Comparison of ENCODE assay signal across 9 mouse cellular contexts in the genomic region with DNA sequence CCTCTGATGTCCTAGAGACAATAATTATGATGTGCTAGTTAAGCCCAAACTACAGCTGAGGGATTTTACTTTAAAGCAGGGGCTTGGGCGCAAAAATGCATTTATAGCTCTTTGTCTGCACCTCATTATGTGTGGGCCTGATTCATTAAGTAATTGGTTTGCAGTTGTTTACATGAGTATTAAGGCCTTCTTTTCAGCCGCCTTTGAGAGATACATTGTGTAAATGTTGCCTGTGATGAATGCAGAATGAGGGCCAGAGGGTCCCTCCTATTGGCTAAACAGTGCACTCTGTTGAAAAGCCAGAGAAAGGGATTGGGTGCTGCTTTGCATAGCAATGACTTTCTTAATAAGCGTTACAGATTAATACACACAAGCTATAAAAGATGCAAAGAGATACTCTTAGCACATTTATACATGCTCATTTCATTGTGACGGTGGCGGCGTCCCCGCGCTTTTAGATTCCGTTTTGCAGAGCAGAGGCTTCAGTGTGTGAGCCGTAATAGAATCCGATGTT. TPM values are rescaled to one million over a fixed set of nuclear protein-coding genes. Genes with fewer than 3 reads are reported as not detected.
DNase-seq lines count a peak whose midpoint lies in the region; ATAC-seq and TF ChIP-seq lines count a peak whose summit lies in the region.
"Had no signal": no experiment of that assay in that cellular context is flagged by ENCODE, and none has a peak within 500 bp of the region (broad histone marks: within the 10 kb centered on the region; RNA-seq: fewer than 3 reads in every experiment).

No protein-coding gene starts in this region.

- TF ChIP-seq CTCF in kidney, adult 2 months (conservative IDR thresholded peaks at IDR 0.05; ENCODE audit: insufficient read depth, insufficient read length, low read depth, low read length), result no peak

- H3K4me1 ChIP-seq in kidney, embryonic 16.5 days (ENCODE audit: insufficient read depth, low read length), result peaks cover 8% of the 10 kb centered on the region
- H3K4me1 ChIP-seq in kidney, adult 2 months (ENCODE audit: control insufficient read depth, insufficient read depth, low read length), result no peaks in the 10 kb centered on the region; the same call in 1 of the 2 replicates
- no peaks in the 10 kb centered on the region for H3K4me1 ChIP-seq in embryonic facial prominence, embryonic 14.5 days (ENCODE audit: control insufficient read depth, insufficient read depth, low read length)
- no peaks in the 10 kb centered on the region for H3K4me1 ChIP-seq in intestine, embryonic 15.5 days (replicated peaks)

- peak overlapping the region; percentile 43 for H3K4me3 ChIP-seq in kidney, embryonic 16.5 days (ENCODE audit: low read length)
- H3K4me3 ChIP-seq in kidney, adult 2 months (ENCODE audit: insufficient read depth, low read depth, low read length), result no peak overlapping the region
- H3K4me3 ChIP-seq in embryonic facial prominence, embryonic 14.5 days (ENCODE audit: low read depth, low read length), result peak overlapping the region; percentile 31
- peak overlapping the region; percentile 14 for H3K4me3 ChIP-seq in intestine, embryonic 15.5 days (replicated peaks)

- H3K27me3 ChIP-seq in kidney, embryonic 16.5 days (ENCODE audit: insufficient read depth, low read length), result no peaks in the 10 kb centered on the region
- H3K27me3 ChIP-seq in kidney, adult 2 months (replicated peaks; ENCODE audit: control insufficient read depth, insufficient read depth, low read length), result no peaks in the 10 kb centered on the region
- no peaks in the 10 kb centered on the region for H3K27me3 ChIP-seq in embryonic facial prominence, embryonic 14.5 days (replicated peaks; ENCODE audit: control insufficient read depth, insufficient read depth, low read length)
- H3K27me3 ChIP-seq in intestine, embryonic 15.5 days (replicated peaks), result no peaks in the 10 kb centered on the region

- peak overlapping the region; percentile 63 for H3K9ac ChIP-seq in kidney, embryonic 16.5 days (replicated peaks; ENCODE audit: low read length)
- peak overlapping the region; percentile 45; the same call in 1 of the 2 replicates for H3K9ac ChIP-seq in embryonic facial prominence, embryonic 14.5 days (ENCODE audit: low read depth, low read length)
- H3K9ac ChIP-seq in intestine, embryonic 15.5 days, result no peak overlapping the region

- no peak for DNase-seq in kidney, adult 2 months
- DNase-seq in embryonic facial prominence, embryonic 14.5 days (ENCODE audit: low spot score), result peak; percentile 40
- DNase-seq in mesoderm, embryonic 11.5 days (ENCODE audit: low read depth, low spot score), result peak; percentile 64
- DNase-seq in telencephalon, adult 2 months (ENCODE audit: low read depth, low spot score), result peak; percentile 50
- no peak for DNase-seq in thymus, postnatal 10 days (ENCODE audit: low spot score in 2 of 2)
- no peak for DNase-seq in kidney, adult 9 months

- no peaks in the 10 kb centered on the region; the same call in 1 of the 2 replicates for H3K9me3 ChIP-seq in kidney, embryonic 16.5 days (ENCODE audit: low read length)
- no peaks in the 10 kb centered on the region for H3K9me3 ChIP-seq in embryonic facial prominence, embryonic 14.5 days (ENCODE audit: control insufficient read depth, low read length)
- H3K9me3 ChIP-seq in intestine, embryonic 15.5 days, result no peaks in the 10 kb centered on the region
- H3K9me3 ChIP-seq: G1E had no signal

- 14% methylated on average over 11 of the region's 11 CpGs for WGBS in kidney, embryonic 16.5 days
- WGBS in kidney, adult 2 months, result 59% methylated on average over 11 of the region's 11 CpGs
- WGBS in embryonic facial prominence, embryonic 14.5 days, result 24% methylated on average over 11 of the region's 11 CpGs
- 19% methylated on average over 11 of the region's 11 CpGs for WGBS in intestine, embryonic 15.5 days

- H3K4me2 ChIP-seq in kidney, embryonic 16.5 days (replicated peaks; ENCODE audit: low read depth, low read length), result peak overlapping the region; percentile 79
- H3K4me2 ChIP-seq in embryonic facial prominence, embryonic 14.5 days (ENCODE audit: low read depth, low read length), result peak overlapping the region; percentile 57
- peak overlapping the region; percentile 64 for H3K4me2 ChIP-seq in intestine, embryonic 15.5 days (replicated peaks)

- H3K27ac ChIP-seq in kidney, embryonic 16.5 days (ENCODE audit: low read length), result no peak overlapping the region
- H3K27ac ChIP-seq in kidney, adult 2 months (ENCODE audit: insufficient read depth, low read depth, low read length), result no peak overlapping the region
- no peak overlapping the region for H3K27ac ChIP-seq in embryonic facial prominence, embryonic 14.5 days (replicated peaks; ENCODE audit: low read depth, low read length)
- H3K27ac ChIP-seq in intestine, embryonic 15.5 days, result no peak overlapping the region; the same call in 1 of the 2 replicates

- no peak for TF ChIP-seq POLR2A in kidney, adult 2 months (IDR thresholded peaks at IDR 0.05; ENCODE audit: low read depth, low read length)

- peaks cover 2% of the 10 kb centered on the region; the same call in 1 of the 2 replicates for H3K36me3 ChIP-seq in kidney, embryonic 16.5 days (ENCODE audit: insufficient read depth, low read length)
- H3K36me3 ChIP-seq in kidney, adult 2 months (ENCODE audit: control insufficient read depth, insufficient read depth, low read length), result no peaks in the 10 kb centered on the region; the same call in 1 of the 2 replicates
- H3K36me3 ChIP-seq in embryonic facial prominence, embryonic 14.5 days (ENCODE audit: control insufficient read depth, insufficient read depth, low read length), result no peaks in the 10 kb centered on the region
- H3K36me3 ChIP-seq in intestine, embryonic 15.5 days, result no peaks in the 10 kb centered on the region

- no peak for ATAC-seq in kidney, embryonic 16.5 days (ENCODE audit: low FRiP score, low TSS enrichment)
- ATAC-seq in embryonic facial prominence, embryonic 14.5 days (ENCODE audit: low read depth), result peak; percentile 60; the same call in 1 of the 2 replicates
- ATAC-seq in intestine, embryonic 15.5 days, result 0 out of 2 replicates have a peak, but pooled peaks have one; percentile 48

RNA-seq across cellular contexts. Expression of a gene that starts 54.3 kb away (rescaled TPM):
- polyA plus RNA-seq in kidney, embryonic 16.5 days (2015; fragmentation: Nextera tagmentation; extraction: Ambion mirVana), result 78.5 and 80.0 TPM in 2 replicates
- polyA plus RNA-seq in kidney, adult 2 months (2012; rRNA removed), result 17.7 and 19.7 TPM in 2 replicates
- polyA plus RNA-seq in embryonic facial prominence, embryonic 14.5 days (2014; fragmentation: Nextera tagmentation; extraction: Ambion mirVana), result 70.5 and 78.9 TPM in 2 replicates
- polyA plus RNA-seq in intestine, embryonic 15.5 days (2015; fragmentation: Nextera tagmentation; extraction: Ambion mirVana), result 70.3 and 77.6 TPM in 2 replicates

Comparison
In these comparisons a context has a peak if more than half of its experiments do, and no peak if none do; other contexts are left out.
1. DNase-seq: peak in embryonic facial prominence, embryonic 14.5 days (single experiment), mesoderm, embryonic 11.5 days (single experiment) and telencephalon, adult 2 months (single experiment); none in kidney, adult 2 months (single experiment), thymus, postnatal 10 days (0 of 2) and kidney, adult 9 months (single experiment).
2. Peak in every context shown above with its lines, with median percentiles within 50 percentile points of each other: H3K4me2 ChIP-seq.